Mouse (Mus musculus) retina, postnatal 1 day (tissue): ENCODE measurements around the gene Foxn3.

Experiments
- DNase-seq: peaks from one replicate; pipeline ENCODE4 v3.0.0-alpha.2; 2012

The Foxn3 gene

DNA sequence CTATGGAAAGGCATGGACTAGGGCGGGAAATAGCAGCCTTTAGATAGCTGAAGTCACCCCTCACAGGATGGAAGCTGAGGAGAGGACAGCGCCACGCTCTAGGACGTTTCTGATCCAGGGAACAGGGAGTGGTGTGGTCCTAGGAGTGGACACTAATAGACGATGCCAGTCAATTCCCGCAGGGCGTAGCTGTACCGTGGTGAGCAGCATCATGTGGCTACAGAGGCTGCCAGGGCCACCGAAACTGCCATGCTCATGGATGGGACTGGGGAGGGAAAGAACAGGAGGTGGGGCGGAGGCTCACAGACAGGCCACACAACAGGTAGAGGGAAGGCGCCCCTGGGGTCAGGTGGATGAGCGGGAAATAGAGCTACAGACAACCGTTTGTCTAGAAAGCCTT is 282.6 kb downstream of the Foxn3 start:
- DNase-seq = no peak

DNA sequence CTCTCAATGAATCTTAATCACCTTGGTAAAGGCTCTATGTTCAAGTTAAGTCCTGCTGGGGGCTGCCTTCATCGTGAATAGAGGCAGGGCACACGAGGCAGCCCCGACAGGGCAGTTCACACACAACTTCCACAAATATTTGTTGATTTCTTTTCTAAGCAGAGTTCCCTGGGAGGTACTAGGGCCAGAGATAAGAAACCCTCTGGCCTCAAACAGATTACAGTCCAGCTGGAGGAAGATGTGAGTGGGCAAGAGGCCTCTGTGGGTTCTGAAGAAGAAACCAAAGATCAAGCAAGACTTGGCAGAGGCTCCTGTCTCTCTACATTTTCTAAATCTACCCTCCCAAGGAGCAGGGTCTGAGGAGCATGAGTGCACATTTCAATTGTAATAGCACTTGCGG is 283.1 kb downstream of the Foxn3 start:
- no peak for DNase-seq

DNA sequence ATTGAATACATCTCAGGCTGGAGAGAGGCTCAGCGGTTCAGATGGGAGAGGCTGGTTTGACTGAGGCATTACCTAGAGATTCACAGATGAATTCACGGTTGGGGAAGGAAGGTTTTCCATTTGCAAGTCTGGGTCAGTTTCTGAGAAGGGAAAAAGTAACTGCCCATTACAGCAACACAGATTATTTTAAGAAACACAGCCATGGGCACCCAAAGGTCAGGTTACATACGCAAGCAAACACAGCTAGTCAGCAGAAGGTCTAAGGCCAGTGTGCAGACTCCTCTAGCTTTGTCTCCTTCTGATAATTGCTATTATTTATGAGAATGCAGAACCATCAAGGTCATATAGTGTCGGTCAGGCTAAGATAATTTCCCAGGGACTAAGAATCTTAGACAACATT is 284.0 kb downstream of the Foxn3 start:
- no peak for DNase-seq

DNA sequence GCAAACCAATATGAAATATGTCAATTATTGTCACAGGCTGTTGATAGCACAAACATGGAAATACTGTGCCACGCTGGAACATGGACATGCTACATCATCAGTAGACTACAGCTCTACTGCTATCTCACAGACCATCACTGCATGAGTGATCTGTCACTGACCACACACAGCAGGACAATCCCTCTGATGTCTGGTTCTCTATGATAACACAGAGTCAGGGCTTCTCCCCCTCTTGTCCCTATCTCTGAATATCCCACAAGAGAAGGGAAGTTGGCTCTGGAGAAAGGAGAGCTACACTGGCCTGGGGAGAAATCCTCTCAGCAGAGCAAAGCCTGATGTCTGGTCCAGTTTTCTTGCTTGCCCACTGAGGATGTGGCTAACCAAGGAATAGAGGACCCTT is 288.8 kb downstream of the Foxn3 start:
- DNase-seq = no peak

DNA sequence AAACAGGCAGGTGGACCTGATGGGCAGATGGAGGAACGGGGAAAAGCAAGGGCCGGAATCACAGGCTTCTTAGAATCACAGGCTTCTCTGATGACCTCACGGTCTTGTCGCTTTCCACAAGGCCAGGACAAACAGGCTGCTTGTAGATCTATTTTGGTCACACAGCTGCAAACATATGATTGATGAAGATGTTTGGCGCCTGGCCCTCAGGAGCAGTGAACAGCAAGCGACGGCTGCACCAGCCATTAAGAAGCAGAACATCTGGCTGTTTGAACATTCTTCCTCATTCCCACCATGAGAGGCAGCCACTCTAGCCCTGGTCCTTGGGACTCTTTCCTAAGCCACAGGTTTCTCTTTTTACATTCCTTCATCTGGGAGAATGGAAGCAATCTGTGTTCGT is 294.0 kb downstream of the Foxn3 start:
- no peak for DNase-seq

DNA sequence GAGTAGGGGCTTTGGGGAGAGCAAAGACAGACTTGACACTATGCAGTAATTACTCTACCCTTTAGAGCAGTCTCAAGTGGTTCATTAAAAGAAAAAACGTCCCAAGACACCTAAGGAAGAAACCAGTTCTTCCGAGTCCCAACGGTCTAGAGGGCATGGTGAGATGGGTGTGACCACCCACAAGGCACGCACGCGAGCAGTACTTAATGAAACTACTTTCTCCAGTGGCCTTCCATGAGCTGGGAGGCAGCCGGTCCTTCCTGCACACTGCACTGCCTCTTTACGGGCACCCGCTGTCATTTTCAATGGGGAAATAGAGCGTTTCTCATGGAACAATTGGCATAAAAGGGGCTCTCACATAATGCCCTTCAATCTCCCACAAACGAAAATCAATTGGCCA is 294.4 kb downstream of the Foxn3 start:
- DNase-seq = no peak

DNA sequence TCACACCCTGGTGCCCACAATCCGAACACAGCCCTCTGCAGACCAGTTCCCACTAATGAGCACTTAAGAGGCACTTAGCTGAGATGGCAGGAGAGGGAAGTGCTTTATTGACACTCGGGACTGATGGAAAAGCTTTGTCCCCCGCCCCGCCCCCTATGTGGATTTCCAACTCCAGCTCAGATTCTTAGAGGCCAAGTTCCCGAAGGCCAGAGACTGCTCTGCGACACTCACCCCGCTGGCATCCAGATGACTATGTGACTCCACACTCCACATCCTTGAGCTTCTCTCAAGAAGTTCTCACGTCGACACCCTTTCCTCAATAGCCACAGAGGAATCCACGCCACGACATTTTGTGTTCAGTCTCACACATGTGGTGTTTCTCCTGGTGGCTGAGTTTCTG is 295.6 kb downstream of the Foxn3 start:
- DNase-seq = no peak

DNA sequence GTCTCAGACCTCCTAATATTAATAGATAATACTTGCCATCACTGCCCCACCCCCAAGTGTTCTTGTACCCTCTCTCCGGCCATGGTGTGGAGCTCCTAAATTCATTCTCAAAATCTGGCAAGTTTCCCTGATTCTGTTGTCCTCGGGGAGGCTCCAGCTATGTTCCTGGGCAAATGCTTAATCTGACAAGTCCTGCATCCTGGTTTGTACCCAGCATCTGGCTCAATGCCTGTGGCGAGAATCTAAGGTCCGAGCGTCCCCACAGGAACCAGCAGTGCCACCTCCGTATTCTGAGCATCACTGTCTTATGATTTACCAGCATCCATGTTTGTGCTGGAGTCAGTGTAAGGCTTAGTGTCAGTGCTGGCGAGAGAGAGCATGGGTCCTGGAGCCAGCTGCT is 296.9 kb downstream of the Foxn3 start:
- DNase-seq = no peak

DNA sequence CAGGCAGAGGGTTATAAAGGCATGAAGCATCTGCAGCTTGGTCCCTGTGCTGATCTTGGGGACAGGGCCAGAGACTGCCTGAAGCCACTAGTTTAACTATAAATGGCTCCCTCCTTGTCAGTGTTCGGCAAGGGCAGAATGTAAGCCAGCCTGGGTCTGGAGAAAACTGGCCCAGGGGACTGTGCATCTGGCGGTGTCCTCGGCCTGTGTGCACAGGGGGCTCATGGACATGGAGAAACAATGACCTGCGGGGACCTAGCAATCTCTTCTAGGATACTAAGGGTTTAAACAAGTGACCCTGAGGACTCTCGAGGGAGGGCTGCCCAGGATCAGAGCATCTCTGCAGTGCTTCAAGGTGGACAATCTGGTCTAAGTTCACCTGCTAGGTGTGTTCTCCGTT is 297.6 kb downstream of the Foxn3 start:
- DNase-seq = no peak

DNA sequence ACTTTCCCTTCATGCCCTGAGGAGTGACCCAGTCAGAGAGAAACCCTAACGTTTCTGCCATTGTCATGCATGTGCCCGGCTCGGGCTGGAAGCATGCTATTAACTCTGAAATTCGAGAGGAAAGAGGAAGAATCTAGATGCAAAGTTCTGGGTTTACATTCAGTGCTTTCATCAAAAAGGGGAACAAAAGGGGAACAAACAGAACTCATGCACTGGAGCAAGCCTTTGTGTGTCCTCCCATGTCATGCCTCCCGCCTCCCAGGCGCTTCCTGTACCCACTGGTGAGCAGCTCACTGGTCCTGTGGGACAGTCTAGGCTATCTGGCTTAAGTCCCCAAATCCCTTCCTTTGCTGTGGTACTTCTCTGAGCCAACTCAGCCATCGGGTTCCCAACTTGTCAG is 299.0 kb downstream of the Foxn3 start:
- DNase-seq = no peak

DNA sequence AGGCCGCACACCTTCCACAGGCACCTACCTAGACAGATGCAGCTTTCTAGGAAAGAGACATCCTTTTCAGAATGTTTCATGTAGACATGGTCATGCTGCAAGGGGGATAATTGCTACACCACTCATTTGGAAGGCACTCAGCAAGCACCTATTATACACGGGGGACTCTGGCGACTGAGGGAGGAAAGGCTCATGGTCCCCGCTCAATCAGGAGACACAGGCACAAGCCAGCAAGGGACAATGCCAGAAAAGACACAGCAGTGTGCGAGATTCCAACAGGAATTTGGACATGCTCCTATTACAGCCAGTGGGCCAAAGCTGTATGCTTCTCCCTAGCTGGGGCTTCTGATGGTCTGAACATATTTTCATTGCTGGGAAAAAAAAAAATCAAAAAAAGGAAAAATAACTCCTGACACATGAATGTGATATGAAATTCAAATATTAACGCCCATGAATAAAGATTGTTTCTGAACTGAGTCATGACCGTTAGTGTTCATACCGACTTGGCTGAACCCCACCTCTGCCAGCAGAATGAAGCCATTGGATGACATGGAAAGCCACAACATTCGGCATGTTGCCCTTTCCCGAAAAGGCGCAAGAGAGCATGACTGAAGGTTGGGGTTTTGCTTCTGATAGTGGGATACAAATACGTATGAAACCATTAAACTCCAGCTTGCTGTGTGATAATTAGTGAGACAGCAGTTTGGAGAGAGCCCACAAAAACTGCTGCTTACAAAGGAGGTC is 299.6 kb downstream of the Foxn3 start:
- no peak for DNase-seq

DNA sequence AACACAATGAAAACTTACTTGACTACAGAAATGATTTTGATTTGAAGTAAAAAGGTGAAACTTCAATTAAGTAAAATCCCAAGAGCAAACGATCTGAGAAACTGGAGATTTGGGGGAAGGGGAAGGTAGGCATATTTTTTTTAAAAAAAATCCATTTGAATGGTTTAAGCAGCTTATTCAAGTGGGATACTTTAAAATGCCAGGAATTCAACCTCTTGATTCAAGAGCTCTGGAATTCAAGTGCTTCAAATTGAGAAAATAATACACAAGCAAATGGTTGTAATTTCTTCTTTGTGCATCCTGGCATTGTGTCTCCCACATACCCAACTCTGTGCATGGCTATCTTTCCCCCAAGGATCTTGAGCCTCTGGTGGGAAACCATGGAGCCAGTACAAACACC is 300.5 kb downstream of the Foxn3 start:
- DNase-seq = no peak

DNA sequence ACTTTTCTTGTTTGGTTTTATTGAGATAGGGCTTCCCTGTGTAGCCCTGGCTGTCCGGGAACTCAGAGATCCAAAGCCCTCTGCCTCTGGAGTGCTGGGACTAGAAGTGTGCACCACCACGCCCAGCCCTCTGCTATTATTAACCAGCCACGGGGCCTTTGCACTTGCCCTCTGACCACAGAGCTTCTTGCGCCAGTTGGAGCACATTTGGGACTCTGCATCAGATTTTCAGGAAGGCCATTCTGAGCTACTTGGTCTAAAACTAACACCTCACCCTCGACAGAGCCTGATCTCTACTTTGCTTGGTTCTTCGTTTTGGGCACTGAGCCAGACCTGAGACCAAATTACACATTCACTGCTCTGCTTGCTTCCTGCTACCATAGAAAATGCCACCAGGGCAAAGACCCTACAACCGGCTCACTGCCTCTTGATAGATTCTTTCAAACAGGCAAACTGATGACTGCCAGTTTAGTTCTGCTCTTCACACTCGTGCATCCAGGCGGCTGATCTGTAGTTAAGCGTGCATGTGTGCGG is 301.2 kb downstream of the Foxn3 start:
- DNase-seq = no peak

DNA sequence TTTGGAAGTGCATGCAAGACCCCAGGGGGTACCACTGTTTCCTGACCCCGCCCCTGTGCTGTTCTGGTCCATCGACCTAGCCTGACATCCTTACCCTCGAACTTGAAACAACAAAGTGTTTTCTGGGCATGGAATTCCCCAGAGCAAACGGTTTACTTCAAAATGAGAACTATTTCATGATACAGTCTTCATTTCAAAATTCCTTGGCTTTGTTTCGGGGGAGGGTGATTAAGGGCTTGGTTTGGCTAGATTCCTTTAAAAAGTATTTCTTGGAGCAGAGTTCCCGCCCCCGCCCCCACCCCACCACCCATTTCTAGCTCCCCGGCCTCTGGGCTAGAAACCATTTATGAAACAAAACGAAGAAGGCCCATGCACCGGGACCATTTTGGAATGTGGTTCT is 303.2 kb downstream of the Foxn3 start:
- DNase-seq = no peak

DNA sequence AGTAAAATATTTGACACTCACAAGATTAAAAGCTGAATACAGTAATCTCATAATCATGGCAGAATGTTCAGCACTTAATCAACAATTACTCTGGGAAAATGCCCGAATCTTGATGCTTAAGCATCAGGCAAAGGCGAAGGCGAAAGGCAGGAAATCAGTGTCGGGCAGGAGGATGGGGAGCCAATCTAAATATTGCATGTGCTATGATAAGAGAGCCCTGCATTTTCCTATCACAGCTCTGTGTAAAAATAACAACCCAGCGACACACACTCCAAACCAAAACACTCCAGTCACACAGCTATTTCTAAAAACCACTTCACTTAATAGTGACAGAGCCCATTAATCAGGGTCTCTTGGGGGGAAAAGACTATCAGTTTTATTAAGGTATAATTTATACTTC is 305.8 kb downstream of the Foxn3 start:
- no peak for DNase-seq

DNA sequence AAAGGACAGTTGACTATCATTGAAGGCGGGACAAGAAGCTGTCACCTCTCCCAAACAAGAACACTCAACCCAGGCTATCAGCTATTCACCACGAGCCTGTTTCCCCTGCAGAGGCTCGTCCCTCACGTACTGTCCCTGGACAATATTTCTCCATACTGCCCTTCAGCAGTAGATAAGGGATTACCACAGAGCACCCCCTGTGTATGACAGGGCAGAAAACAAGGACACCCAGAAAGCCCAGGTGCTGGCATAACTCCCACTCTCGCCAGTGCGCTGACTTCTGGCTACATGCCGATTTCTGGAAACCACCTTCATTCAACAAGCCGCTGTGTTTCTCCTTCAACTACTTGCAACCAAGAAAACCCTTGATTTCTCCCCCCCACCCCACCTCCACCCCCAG is 306.4 kb downstream of the Foxn3 start:
- DNase-seq = no peak

DNA sequence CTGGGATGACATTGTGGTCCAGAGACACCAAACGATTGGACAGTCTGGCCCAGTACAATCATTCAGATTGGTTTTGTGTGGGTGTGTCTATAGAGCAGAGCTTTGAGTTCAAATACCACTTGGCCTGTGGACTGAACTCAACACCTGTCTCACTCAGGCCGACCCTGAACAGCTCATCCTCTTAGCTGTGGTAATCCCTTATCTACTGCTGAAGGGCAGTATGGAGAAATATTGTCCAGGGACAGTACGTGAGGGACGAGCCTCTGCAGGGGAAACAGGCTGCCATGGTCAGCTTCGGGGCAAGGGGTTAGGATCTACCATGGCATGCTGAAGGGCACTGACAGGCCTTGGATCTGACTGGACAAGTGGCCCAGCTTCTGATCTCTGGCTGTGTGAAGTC is 306.9 kb downstream of the Foxn3 start:
- no peak for DNase-seq

DNA sequence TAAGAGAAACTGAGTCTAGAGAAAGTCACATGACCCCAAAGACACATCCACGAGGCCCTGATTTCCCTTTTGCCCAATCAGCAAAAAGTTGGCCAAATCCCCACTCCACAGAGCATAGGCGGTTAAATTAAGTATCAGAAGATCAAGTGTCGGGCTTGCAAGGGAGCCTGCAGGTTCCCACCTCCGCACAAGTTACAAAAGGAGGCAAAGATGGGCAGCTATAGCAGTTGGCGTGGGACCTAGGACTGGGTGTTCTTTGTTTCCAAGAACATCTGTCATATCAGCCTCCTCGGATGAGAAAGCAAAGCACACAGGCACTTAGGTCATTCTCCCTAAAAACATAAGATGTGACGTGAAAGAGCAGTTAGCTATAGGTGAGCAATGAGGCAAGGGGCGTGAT is 308.9 kb downstream of the Foxn3 start:
- DNase-seq = no peak

DNA sequence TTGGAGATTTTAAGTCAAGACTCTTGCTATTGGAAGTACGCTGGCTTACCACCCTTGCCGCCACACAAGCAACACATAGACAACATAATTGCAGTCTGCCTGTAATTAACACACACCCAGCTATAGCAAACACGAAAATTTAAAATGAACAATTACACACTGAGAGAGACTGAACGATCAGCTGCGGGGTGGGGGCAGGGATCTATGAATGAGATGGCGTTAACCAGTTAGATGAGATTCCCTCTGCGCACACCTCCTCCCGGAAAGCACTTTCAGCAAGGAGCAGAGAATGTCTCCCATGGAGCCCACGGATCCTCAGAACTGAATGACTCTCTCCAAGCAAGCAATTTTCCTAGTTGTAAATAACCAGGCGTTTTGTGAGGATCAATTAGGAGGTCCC is 309.8 kb downstream of the Foxn3 start:
- DNase-seq = no peak

DNA sequence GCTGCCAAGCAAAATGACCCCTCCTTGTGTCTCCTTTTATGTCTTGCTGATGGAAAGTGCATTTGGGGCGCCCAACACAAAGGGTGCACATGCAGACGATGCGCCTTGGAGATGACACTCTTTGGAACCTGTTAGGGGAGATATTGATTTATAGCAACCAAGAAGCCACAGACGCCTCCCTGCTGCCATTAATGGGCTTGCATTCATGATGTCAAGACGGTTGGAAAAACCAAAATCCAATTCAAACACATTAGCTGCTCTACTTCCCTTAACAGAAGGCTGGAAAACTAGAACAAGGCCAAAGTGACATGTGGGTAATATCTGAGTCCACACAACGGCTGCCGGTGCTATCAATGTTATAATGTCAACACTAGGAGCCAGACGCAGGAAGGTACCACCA is 314.8 kb downstream of the Foxn3 start:
- DNase-seq = peak; percentile 64

DNA sequence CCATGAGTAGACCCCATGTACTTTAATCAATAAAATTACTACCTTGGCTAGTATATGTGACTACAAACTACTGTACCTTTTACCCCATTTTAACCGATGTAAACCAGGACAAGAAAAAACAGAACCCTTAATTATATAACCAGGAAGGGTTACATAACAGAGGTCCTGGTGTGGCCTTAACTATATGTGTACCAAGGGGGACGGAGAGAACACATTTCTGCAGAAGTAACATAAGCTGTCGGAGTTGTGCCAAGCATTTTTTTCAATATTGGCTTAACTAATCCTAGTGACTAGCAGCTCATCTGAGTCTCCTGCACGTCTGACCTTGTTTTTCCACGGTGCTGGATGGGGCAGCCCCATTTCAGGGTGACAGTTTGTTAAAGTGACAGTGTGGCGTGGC is 315.4 kb downstream of the Foxn3 start:
- no peak for DNase-seq

DNA sequence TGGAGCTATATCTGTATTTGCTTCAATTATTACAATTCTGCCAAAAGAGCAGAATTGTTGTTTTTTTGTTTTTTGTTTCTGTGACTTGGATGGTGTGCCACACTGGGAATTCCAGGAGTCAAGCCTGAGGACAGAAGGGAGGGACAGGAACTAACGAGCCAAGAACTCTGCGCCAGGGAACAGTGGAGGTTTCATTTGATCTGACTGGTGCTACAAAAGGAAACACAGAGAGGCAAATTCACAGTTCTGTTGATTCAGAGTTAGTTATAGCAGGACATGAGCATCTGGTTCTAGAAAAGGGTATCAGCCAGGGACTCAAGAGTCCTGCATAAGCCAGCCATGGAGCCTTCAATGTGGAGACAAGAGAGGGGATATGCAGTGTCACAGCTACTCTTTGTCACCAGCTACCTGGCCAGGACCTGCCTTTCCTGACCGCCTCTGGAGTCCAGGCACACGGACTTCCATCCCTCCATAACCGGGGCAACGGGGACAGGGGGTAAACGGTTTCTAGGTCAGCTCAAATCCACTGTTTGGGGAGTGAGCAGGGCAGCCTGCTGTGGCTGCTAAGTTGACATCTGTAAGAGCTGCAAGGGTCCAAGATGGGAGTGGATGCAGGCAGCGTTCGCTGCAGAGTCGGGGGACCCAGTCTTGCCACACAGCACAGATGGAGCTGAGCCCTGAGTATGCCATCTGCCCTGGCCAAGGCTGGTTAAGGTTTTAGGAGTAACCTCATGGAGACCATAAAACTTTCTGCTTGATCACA is 316.2 kb downstream of the Foxn3 start:
- DNase-seq = peak; percentile 56

DNA sequence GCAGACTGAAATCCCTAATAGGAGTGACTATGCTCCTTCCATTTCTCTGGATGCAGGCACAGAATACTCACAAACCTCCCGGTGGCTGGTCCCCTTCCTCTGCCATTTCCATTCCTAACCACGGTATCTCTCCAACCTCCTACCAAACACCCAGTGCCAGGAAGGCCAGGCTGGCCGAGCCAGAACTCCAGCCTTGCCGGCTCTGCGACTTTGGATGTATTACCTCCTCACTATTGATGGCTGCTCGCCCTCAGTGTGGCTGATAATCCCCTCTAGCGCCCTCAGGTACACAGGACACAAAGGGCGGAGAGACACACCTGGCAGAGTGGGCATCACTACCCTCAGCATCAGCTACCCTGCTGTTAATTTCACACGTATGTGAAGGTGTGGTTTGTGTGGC is 318.7 kb downstream of the Foxn3 start:
- DNase-seq = no peak

DNA sequence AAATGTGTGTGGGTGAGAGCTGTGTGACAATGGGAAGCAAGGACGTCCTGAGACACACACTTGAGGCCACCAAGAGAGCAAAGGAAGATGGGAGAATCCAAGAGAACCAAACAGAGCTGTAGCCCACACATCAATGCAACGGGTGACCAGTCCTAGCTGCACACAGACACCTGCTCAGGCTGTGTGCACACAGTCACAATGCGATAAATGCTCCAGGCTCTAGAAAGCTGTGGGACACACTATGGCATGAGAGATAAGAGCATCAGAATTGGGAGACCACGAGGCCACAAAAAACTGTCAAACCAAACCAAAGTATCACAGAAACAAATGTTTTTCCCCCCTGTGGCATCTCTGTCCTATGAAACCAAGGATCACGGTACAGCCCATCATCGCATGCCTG is 319.1 kb downstream of the Foxn3 start:
- DNase-seq = no peak

DNA sequence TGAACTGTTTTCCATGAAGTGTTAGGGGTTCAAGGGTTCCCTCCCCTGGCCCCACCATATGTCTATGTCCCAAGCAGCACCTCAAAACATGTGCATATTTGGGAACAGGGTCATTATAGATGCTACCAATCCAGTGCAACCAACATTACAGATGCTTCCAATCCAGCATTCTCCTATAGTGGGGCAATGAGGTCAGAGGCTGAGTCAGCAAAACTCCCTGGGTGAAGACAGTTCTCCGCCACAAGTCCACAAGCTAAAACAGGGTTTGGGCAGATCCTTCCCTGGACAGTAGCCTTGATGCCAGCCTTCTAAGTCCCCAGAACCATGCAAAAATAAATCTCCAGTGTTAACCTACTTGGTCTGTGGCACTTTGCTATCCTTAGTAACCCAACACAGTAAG is 320.1 kb downstream of the Foxn3 start:
- no peak for DNase-seq
